Mouse (Mus musculus) heart, postnatal 0 days (tissue): ENCODE measurements around the gene Mrgprh.

Experiments
- CTCF ChIP-seq: IDR thresholded peaks from 2 replicates; pipeline ENCODE4 v1.5.1; 2016; ENCODE audit warnings: antibody characterized with exemption, control low read depth, low read depth
- EP300 ChIP-seq: IDR thresholded peaks from 2 replicates; pipeline ENCODE4 v1.6.1; 2016; ENCODE audit warnings: antibody characterized with exemption, low read depth

GRCm38 (mm10) chr17:12904349-12904748, 28.5 kb downstream of the Mrgprh start:
- TF ChIP-seq CTCF (no peak), EP300 (no peak)
